Mouse (Mus musculus) heart, embryonic 14.5 days (tissue): ENCODE data around the gene Alox12. TPM values are rescaled to one million over a fixed set of nuclear protein-coding genes. Genes with fewer than 3 reads are reported as not detected.

Experiments
- ATAC-seq: fragments of 200-750 bp; cut with Nextera tagmentation; 2 replicates; pipeline ENCODE4 v1.8.0; 2017; ENCODE audit warnings: low read depth, moderate TSS enrichment; ENCODE audit not compliant: insufficient number of reproducible peaks, insufficient read depth, low FRiP score
- H3K27ac ChIP-seq, 2 experiments: fragments of 200-500 bp in 1 of 2; fragments of 300-500 bp in 1 of 2; sonication (generic) in 1 of 2; replicated peaks in 1 of 2; 2 replicates each; pipeline ENCODE4 v1.5.1; 2012 to 2014; ENCODE audit warnings: low read depth in 2 of 2, low read length in 2 of 2, control low read depth in 1 of 2, mild to moderate bottlenecking in 1 of 2, mixed read lengths in 1 of 2; ENCODE audit not compliant: control insufficient read depth in 1 of 2, insufficient read depth in 1 of 2
- H3K27me3 ChIP-seq: fragments of 300-500 bp; sonication (generic); 2 replicates; pipeline ENCODE4 v1.6.1; 2014; ENCODE audit warnings: mild to moderate bottlenecking, low read length, control low read depth; ENCODE audit not compliant: control insufficient read depth, insufficient read depth
- H3K36me3 ChIP-seq: fragments of 300-500 bp; sonication (generic); 2 replicates; pipeline ENCODE4 v1.6.1; 2014; ENCODE audit warnings: mild to moderate bottlenecking, control low read depth, low read length, mixed read lengths; ENCODE audit not compliant: control insufficient read depth, insufficient read depth
- H3K4me1 ChIP-seq, 2 experiments: fragments of 200-500 bp in 1 of 2; fragments of 300-500 bp in 1 of 2; sonication (generic) in 1 of 2; 2 replicates each; pipeline ENCODE4 v1.6.1; 2012 to 2014; ENCODE audit warnings: low read length in 2 of 2, control low read depth in 1 of 2, mixed read lengths in 1 of 2; ENCODE audit not compliant: control insufficient read depth in 2 of 2, insufficient read depth in 2 of 2
- H3K4me2 ChIP-seq: fragments of 300-500 bp; sonication (generic); 2 replicates; pipeline ENCODE4 v1.6.1; 2014; ENCODE audit warnings: mild to moderate bottlenecking, low read length
- H3K4me3 ChIP-seq, 2 experiments: fragments of 200-500 bp in 1 of 2; fragments of 300-500 bp in 1 of 2; sonication (generic) in 1 of 2; 2 replicates each; pipeline ENCODE4 v1.5.1; 2012 to 2014; ENCODE audit warnings: low read length in 2 of 2, mild to moderate bottlenecking in 2 of 2, control low read depth in 1 of 2, low read depth in 1 of 2, moderate library complexity in 1 of 2; ENCODE audit not compliant: control insufficient read depth in 1 of 2, insufficient read depth in 1 of 2
- H3K9ac ChIP-seq: fragments of 300-500 bp; sonication (generic); 2 replicates; pipeline ENCODE4 v1.6.1; 2014; ENCODE audit warnings: mild to moderate bottlenecking, low read length
- H3K9me3 ChIP-seq: fragments of 300-500 bp; sonication (generic); 2 replicates; pipeline ENCODE4 v1.6.1; 2016; ENCODE audit warnings: low read length, control low read depth; ENCODE audit not compliant: control insufficient read depth
- WGBS: fragments of 180-500 bp; shearing (Covaris S2); extraction: QIAGEN DNeasy Blood & Tissue Kit; methylation state at CpG from one replicate; pipeline ENCODE4 v1.1.7; 2014; 5-methylcytosine and 5-hydroxymethylcytosine counted together
- polyA plus RNA-seq: library from polyadenylated mRNA; unstranded; fragments of >200 nt; fragmentation: Nextera tagmentation; extraction: Ambion mirVana; gene quantifications from 2 replicates; pipeline ENCODE4 v1.2.1, GENCODE M21; 2014

The Alox12 gene
- polyA plus RNA-seq, 1 experiment from 2014 or later, result 3.0 TPM

DNA sequence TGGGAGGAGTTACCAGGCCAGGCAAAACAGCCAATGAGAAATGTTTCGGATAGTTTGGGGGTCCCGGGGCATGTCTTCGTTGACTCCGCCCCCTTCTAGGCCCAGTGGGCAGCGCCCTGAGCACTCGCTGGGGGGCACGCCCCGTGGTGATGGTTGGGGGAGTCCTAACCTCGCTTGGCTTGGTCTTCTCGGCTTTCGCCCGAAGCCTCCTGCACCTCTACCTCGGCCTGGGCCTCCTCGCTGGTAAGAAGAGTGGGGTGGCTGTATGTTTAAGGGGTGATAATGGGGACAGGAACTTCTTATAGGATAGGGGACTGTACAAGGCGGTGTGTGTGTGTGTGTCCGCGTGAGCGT is 40.3 kb downstream of the Alox12 start:
- Histone ChIP-seq H3K27me3 (peaks cover 65% of the 10 kb centered on the region), H3K36me3 (no peaks in the 10 kb centered on the region), H3K9ac (no peak overlapping the region), H3K27ac (no peak overlapping the region), H3K9me3 (no peaks in the 10 kb centered on the region), H3K4me2 (peak overlapping the region; percentile 63), H3K4me1 (peaks cover 0 to 14% of the 10 kb centered on the region in 2 experiments; a peak in 3 of 4 replicates), H3K4me3 (peak overlapping the region; percentile 29 to 33; a peak in 3 of 4 replicates)
- WGBS, result 6% methylated on average over 18 of the region's 18 CpGs
- no peak for ATAC-seq

DNA sequence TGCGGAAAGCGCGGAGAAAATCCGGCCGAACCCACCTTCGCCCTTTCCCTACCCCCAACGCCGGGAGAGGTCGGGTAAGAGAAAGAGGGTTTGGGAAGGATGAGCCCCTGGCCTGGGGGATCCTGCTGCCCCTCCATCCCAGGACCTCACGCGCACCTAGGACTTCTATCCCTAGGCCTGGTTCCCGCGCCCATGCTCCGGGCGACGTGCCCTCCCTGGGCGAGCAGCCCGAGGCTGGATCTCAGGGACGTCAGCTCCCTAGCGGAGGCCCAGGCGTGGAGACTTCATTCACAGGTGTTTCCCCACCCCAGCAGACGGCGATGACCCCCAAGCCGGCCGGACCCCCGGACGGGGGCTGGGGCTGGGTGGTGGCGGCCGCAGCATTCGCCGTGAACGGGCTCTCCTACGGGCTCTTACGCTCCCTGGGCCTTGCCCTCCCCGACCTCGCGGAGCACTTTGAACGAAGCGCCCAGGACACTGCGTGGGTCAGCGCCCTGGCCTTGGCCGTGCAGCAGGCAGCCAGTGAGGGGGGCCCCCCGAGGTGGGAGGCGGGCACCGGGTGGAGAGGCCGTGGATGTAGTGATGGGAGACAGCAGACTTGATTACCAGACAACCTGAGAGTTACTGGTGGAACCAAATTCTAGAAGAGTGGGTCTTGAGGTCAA is 40.8 kb downstream of the Alox12 start:
- peaks cover 0 to 13% of the 10 kb centered on the region in 2 experiments; a peak in 3 of 4 replicates for H3K4me1 ChIP-seq
- H3K27ac ChIP-seq, result no peak overlapping the region
- H3K27me3 ChIP-seq, result peaks cover 65% of the 10 kb centered on the region
- peak overlapping the region; percentile 63 for H3K4me2 ChIP-seq
- WGBS, result 1% methylated on average over 46 of the region's 46 CpGs
- peak overlapping the region; percentile 29 to 33 for H3K4me3 ChIP-seq
- H3K9me3 ChIP-seq, result no peaks in the 10 kb centered on the region
- no peak for ATAC-seq
- H3K9ac ChIP-seq, result peak overlapping the region; percentile 25; the same call in 1 of the 2 replicates
- no peaks in the 10 kb centered on the region for H3K36me3 ChIP-seq

DNA sequence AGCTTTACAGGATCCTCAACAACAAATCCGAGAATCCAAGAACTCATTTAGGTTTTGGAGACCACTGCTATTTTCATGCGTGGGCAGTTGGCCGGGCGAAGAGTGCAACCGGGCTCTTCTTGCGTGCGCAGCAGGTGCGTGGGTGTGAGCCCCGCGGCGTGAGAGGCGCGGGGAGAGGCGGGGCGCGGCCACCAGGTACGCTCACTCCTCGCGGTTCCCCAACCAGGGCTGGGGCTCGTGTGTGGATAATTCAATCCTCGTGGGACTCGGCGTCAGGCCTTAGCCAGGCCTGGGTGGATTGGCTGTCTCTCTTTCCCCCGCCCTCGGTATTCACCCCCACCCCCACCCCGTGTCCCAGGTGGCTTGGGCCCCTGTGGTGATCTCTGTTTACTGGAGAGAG is 41.4 kb downstream of the Alox12 start:
- WGBS, result 8% methylated on average over 26 of the region's 26 CpGs
- peak overlapping the region; percentile 63 for H3K4me2 ChIP-seq
- ATAC-seq, result no peak
- H3K9ac ChIP-seq, result peak overlapping the region; percentile 25; the same call in 1 of the 2 replicates
- no peak overlapping the region for H3K27ac ChIP-seq
- H3K36me3 ChIP-seq, result no peaks in the 10 kb centered on the region
- peaks cover 0 to 13% of the 10 kb centered on the region in 2 experiments; a peak in 3 of 4 replicates for H3K4me1 ChIP-seq
- H3K27me3 ChIP-seq, result peaks cover 65% of the 10 kb centered on the region
- peak overlapping the region in 1 of 2 experiments; percentile 33; a peak in 3 of 4 replicates for H3K4me3 ChIP-seq
- H3K9me3 ChIP-seq, result no peaks in the 10 kb centered on the region

DNA sequence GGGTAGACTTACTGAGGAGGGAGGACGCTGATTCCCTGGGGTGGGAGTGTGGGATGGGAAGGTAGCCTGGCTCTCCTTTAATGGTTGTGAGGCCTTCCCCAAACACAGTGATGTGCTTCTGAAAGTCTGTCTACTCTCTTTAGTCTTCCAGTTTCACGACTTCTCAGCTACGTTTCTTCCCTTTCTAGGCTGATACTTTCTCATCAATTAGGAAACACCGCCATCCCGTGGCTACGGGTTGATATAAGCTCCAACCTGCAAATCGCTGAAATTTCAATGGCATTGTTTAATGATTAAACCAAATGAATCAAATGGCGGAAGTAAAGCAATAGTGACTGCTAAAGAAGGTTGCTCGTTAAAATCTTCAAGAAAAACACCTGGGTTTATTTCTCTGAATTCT is 42.3 kb downstream of the Alox12 start:
- Histone ChIP-seq H3K27ac (no peak overlapping the region), H3K36me3 (no peaks in the 10 kb centered on the region), H3K9me3 (no peaks in the 10 kb centered on the region), H3K4me2 (no peak overlapping the region), H3K9ac (no peak overlapping the region), H3K4me3 (no peak overlapping the region), H3K27me3 (peaks cover 65% of the 10 kb centered on the region), H3K4me1 (peaks cover 0 to 13% of the 10 kb centered on the region in 2 experiments; a peak in 3 of 4 replicates)
- ATAC-seq, result no peak
- WGBS, result 10% methylated on average over 9 of the region's 9 CpGs

DNA sequence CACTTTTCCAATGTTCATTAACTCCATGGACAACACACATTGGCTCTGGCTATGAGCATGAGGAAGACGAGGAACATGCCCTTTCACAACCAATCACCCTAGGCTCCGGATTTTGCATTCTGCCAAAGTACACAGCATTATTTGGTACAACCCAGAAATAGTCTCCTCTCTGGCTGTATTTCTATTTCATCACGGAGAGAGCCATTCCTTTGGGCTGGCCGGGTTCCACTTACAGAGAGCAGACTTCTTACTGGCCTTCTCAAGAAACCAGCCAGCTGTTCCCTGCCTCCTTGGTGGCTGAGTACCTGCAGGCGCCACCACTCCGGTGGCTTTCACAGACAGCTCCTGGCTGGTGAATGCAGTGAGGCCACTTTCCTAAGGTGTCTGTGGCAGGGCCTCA is 42.7 kb downstream of the Alox12 start, which contains the start of gene Slc16a11:
Gene Slc16a11 (plus strand): TSS at position 330 of the 400 bp plus-strand sequence.
- H3K36me3 ChIP-seq, result no peaks in the 10 kb centered on the region
- ATAC-seq, result no peak
- H3K9ac ChIP-seq, result no peak within 1 kb of the TSS
- H3K27me3 ChIP-seq, result peaks cover 61% of the 10 kb centered on the region
- 53% methylated on average over 6 of the region's 6 CpGs for WGBS
- H3K4me2 ChIP-seq, result 0 out of 2 replicates have a peak within 1 kb of the TSS, but pooled peaks have one; percentile 63
- peaks cover 0 to 13% of the 10 kb centered on the region in 2 experiments; a peak in 3 of 4 replicates for H3K4me1 ChIP-seq
- peak within 1 kb of the TSS in 1 of 2 experiments; percentile 33; a peak in 1 of 4 replicates for H3K4me3 ChIP-seq
- H3K9me3 ChIP-seq, result no peaks in the 10 kb centered on the region
- no peak within 1 kb of the TSS for H3K27ac ChIP-seq

DNA sequence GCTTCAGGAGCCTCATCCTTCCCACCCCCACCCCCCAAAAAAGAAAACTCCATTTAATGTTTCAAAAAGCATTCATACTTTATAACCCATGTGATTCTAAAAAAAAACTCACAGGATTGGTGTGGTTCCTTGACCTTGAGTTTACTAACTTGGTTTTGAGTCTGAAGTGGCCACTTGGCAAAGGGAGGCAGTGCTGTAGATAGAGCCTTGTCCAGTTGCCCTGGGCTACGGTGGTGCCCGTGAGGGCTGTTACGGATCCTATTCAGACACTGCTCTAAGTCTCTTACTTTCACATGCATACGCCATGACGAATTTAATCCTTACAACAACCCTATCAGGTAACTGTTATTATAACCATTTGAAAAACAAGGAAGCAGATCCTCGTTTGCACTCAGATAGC is 43.2 kb downstream of the Alox12 start:
- no peak overlapping the region for H3K9ac ChIP-seq
- no peak overlapping the region for H3K4me3 ChIP-seq
- WGBS, result 68% methylated on average over 6 of the region's 6 CpGs
- no peak overlapping the region for H3K27ac ChIP-seq
- peaks cover 58% of the 10 kb centered on the region for H3K27me3 ChIP-seq
- peaks cover 0 to 13% of the 10 kb centered on the region in 2 experiments; a peak in 3 of 4 replicates for H3K4me1 ChIP-seq
- ATAC-seq, result no peak
- H3K9me3 ChIP-seq, result no peaks in the 10 kb centered on the region
- no peaks in the 10 kb centered on the region for H3K36me3 ChIP-seq
- no peak overlapping the region for H3K4me2 ChIP-seq

DNA sequence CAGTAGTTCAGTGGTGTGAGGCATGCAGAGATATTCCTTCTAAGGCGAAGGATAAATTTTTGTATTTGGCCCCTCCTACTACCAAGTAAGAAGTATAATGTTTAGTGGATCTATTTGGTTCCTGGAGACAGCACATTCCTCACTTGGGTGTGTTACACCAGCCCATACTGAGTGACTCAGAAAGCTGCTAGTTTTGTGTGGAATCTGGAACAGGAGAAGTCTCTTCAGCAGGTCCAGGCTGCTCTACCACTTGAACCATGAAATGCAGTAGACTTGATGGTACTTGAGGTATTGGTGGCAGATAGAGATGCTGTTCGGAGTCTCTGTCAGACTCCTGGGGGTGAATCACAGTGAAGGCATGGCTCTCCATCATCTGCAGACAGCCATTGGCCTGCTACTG is 44.5 kb downstream of the Alox12 start:
- WGBS, result 76% methylated on average over 2 of the region's 2 CpGs
- Histone ChIP-seq H3K4me3 (no peak overlapping the region), H3K9ac (no peak overlapping the region), H3K4me2 (no peak overlapping the region), H3K4me1 (peaks cover 0 to 13% of the 10 kb centered on the region in 2 experiments; a peak in 3 of 4 replicates), H3K36me3 (no peaks in the 10 kb centered on the region), H3K27ac (no peak overlapping the region), H3K27me3 (peaks cover 45% of the 10 kb centered on the region), H3K9me3 (no peaks in the 10 kb centered on the region)
- ATAC-seq, result no peak
